Mouse (Mus musculus): ENCODE data around the gene Ube3a. TPM values are rescaled to one million over a fixed set of nuclear protein-coding genes. Genes with fewer than 3 reads are reported as not detected.

Ube3a gene
- polyA plus RNA-seq, 1 experiment from 2014 or later, result 160 TPM

DNA sequence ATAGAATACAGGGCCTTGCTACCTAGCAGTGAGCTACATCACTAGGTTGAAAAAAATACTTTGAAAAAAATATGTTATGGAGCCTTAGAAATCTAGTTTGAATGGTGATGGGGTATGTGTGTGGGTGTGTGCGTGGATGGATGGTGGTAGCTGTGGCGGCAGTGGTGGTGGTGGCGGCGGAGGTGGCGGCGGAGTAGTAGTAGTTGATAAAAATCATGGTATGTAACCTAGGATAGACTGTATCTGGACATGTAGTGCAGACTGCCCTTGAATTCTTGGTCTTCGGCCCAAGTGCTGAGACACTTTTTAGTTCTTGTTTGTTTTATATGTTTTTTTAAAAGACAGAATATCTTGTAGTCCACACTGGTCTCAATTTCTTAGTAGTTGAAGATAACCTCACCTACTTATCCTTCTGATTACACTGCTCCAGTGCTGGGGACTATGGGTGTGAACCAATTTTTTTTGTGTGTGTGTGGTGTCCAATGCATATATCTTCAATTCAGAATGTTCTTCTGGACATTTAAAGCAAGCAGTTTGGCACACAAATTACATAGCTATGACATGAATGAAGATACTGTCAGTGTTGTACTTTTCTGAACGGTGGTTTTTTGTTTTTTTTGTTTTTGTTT, 6.3 kb downstream of the Ube3a start:
- DNase-seq (ENCODE audit: low spot score, missing footprints), result no peak
- Histone ChIP-seq H3K27ac (ENCODE audit: low read depth, low read length) (no peak overlapping the region), H3K36me3 (ENCODE audit: control insufficient read depth, insufficient read depth, low read length) (no peaks in the 10 kb centered on the region), H3K9me3 (ENCODE audit: control insufficient read depth, low read length) (no peaks in the 10 kb centered on the region), H3K27me3 (ENCODE audit: control insufficient read depth, insufficient read depth, low read length) (no peaks in the 10 kb centered on the region), H3K4me2 (no peak overlapping the region), H3K9ac (ENCODE audit: low read length) (no peak overlapping the region), H3K4me1 (ENCODE audit: control insufficient read depth, insufficient read depth, low read length) (peaks cover 6% of the 10 kb centered on the region; the same call in 1 of the 2 replicates), H3K4me3 (ENCODE audit: low read depth, low read length) (no peak overlapping the region)
- WGBS, result 97% methylated on average over 8 of the region's 8 CpGs
- ATAC-seq (ENCODE audit: low FRiP score), result no peak

DNA sequence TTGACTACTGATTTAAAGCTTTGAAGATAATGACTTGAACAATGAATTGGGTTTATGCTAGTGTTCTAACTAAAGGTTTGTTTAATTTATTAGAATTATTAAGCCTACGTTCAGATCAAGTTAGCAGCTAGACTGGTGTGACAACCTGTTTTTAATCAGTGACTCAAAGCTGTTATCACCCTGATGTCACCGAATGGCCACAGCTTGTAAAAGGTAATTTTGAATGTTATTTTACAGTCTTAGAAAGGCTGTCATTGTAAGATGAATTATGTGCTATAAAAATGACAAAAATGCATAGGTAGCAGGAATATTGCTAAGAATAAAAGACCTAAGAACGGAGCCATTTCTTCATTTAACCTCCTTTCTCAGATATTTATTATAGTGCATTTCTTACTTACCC, 14.7 kb downstream of the Ube3a start:
- no peak for ATAC-seq (ENCODE audit: low FRiP score)

DNA sequence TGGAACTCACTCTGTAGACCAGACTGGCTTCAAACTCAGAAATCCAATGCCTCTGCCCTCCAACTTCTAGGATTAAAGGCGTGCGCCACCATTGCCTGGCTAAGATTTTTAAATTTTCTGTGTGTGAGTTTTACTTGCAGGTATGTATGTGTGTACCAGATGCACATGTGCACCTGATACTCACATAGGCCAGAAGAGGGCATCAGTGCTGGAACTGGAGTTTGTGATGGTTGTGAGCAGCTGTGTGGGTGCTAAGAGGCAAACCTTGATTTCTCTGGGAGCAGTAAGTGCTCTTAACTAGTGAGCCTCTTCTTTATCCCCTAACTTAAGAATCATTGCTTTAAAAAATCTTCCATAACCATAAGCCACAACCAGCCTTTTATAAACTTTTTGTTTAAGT, 17.0 kb downstream of the Ube3a start:
- DNase-seq (ENCODE audit: low spot score, missing footprints) (peak; percentile 28), ATAC-seq (ENCODE audit: low FRiP score) (no peak)
- H3K9ac ChIP-seq (ENCODE audit: low read length), result no peak overlapping the region
- 95% methylated on average over 2 of the region's 2 CpGs for WGBS
- H3K4me2 ChIP-seq, result no peak overlapping the region
- H3K4me3 ChIP-seq (ENCODE audit: low read depth, low read length), result no peak overlapping the region
- H3K4me1 ChIP-seq (ENCODE audit: control insufficient read depth, insufficient read depth, low read length), result no peaks in the 10 kb centered on the region
- H3K9me3 ChIP-seq (ENCODE audit: control insufficient read depth, low read length), result no peaks in the 10 kb centered on the region
- no peaks in the 10 kb centered on the region; the same call in 1 of the 2 replicates for H3K36me3 ChIP-seq (ENCODE audit: control insufficient read depth, insufficient read depth, low read length)
- no peaks in the 10 kb centered on the region for H3K27me3 ChIP-seq (ENCODE audit: control insufficient read depth, insufficient read depth, low read length)
- H3K27ac ChIP-seq (ENCODE audit: low read depth, low read length), result no peak overlapping the region

More for the DNA sequence above, 14.7 kb downstream of the Ube3a start:
- 86% methylated on average over 3 of the region's 3 CpGs for WGBS
- no peaks in the 10 kb centered on the region for H3K9me3 ChIP-seq (ENCODE audit: control insufficient read depth, low read length)
- H3K4me2 ChIP-seq, result no peak overlapping the region
- no peaks in the 10 kb centered on the region; the same call in 1 of the 2 replicates for H3K36me3 ChIP-seq (ENCODE audit: control insufficient read depth, insufficient read depth, low read length)
- H3K4me3 ChIP-seq (ENCODE audit: low read depth, low read length), result no peak overlapping the region
- no peak overlapping the region for H3K9ac ChIP-seq (ENCODE audit: low read length)
- H3K27me3 ChIP-seq (ENCODE audit: control insufficient read depth, insufficient read depth, low read length), result no peaks in the 10 kb centered on the region
- H3K27ac ChIP-seq (ENCODE audit: low read depth, low read length), result no peak overlapping the region
- peak; percentile 75 for DNase-seq (ENCODE audit: low spot score, missing footprints)
- H3K4me1 ChIP-seq (ENCODE audit: control insufficient read depth, insufficient read depth, low read length), result no peaks in the 10 kb centered on the region

DNA sequence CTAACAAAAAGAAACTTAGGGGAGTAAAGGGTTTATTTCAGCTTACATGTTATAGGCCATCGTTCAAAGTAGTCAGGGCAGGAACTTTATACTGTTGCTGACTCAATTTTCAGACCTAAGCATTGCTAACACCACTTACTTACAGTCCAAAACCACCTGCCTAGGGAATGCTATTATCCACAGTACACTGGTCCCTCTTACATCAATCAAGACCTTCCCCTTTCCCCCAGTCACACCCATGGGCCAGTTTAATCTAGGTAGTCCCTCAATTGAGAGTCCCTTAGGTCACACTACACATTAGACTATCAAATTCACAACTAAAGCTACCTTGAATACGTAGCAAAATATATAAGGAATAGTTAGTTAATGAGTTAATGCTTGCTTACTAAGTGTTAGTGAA, 24.8 kb downstream of the Ube3a start:
- WGBS, result 95% methylated on average over 2 of the region's 2 CpGs
- H3K4me3 ChIP-seq (ENCODE audit: low read depth, low read length), result no peak overlapping the region
- peaks cover 7% of the 10 kb centered on the region; the same call in 1 of the 2 replicates for H3K36me3 ChIP-seq (ENCODE audit: control insufficient read depth, insufficient read depth, low read length)
- H3K9ac ChIP-seq (ENCODE audit: low read length), result no peak overlapping the region
- H3K9me3 ChIP-seq (ENCODE audit: control insufficient read depth, low read length), result peaks cover 4% of the 10 kb centered on the region; the same call in 1 of the 2 replicates
- no peaks in the 10 kb centered on the region for H3K27me3 ChIP-seq (ENCODE audit: control insufficient read depth, insufficient read depth, low read length)
- no peaks in the 10 kb centered on the region for H3K4me1 ChIP-seq (ENCODE audit: control insufficient read depth, insufficient read depth, low read length)
- H3K27ac ChIP-seq (ENCODE audit: low read depth, low read length), result no peak overlapping the region
- peak; percentile 81 for DNase-seq (ENCODE audit: low spot score, missing footprints)
- no peak for ATAC-seq (ENCODE audit: low FRiP score)
- no peak overlapping the region for H3K4me2 ChIP-seq

DNA sequence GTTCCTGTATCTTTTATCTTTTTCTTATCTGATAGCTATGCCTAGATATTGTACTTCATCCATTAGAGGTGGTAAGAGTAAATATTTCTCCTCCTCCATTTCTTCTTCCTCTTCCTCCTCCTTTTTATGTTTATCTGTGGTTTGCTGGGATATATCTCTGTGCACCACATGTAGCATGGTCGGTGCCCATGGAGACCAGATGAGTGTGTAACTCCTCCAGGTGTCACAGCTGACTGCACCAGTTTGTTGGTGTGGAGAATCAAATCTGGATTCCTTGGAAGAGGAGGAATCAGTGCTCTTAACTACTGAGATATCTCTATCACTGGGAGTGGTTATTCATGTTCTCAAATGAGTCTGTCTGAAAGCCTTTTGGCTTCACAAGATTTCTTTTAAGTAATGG, 37.0 kb downstream of the Ube3a start:
- Histone ChIP-seq H3K4me1 (ENCODE audit: control insufficient read depth, insufficient read depth, low read length) (no peaks in the 10 kb centered on the region), H3K27me3 (ENCODE audit: control insufficient read depth, insufficient read depth, low read length) (no peaks in the 10 kb centered on the region), H3K4me3 (ENCODE audit: low read depth, low read length) (no peak overlapping the region), H3K9me3 (ENCODE audit: control insufficient read depth, low read length) (no peaks in the 10 kb centered on the region), H3K4me2 (no peak overlapping the region), H3K27ac (ENCODE audit: low read depth, low read length) (no peak overlapping the region), H3K36me3 (ENCODE audit: control insufficient read depth, insufficient read depth, low read length) (no peaks in the 10 kb centered on the region), H3K9ac (ENCODE audit: low read length) (no peak overlapping the region)
- ATAC-seq (ENCODE audit: low FRiP score), result no peak
- DNase-seq (ENCODE audit: low spot score, missing footprints), result no peak
- WGBS, result 86% methylated on average over 1 of the region's 1 CpGs

DNA sequence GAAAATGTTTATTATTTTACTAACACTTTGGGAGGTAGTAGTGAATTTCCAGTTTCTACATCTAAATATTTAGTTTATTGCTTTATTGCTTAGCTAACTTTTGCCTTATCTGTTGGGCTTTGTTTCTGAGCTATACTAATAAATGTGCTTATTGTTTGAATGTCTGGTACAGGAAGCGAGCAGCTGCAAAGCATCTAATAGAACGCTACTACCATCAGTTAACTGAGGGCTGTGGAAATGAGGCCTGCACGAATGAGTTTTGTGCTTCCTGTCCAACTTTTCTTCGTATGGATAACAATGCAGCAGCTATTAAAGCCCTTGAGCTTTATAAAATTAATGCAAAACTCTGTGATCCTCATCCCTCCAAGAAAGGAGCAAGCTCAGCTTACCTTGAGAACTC, 43.2 kb downstream of the Ube3a start:
- H3K4me1 ChIP-seq (ENCODE audit: control insufficient read depth, insufficient read depth, low read length), result no peaks in the 10 kb centered on the region
- no peaks in the 10 kb centered on the region for H3K9me3 ChIP-seq (ENCODE audit: control insufficient read depth, low read length)
- no peaks in the 10 kb centered on the region for H3K27me3 ChIP-seq (ENCODE audit: control insufficient read depth, insufficient read depth, low read length)
- no peak overlapping the region for H3K4me3 ChIP-seq (ENCODE audit: low read depth, low read length)
- DNase-seq (ENCODE audit: low spot score, missing footprints) (no peak), ATAC-seq (ENCODE audit: low FRiP score) (no peak)
- 92% methylated on average over 4 of the region's 4 CpGs for WGBS
- no peak overlapping the region for H3K9ac ChIP-seq (ENCODE audit: low read length)
- no peaks in the 10 kb centered on the region for H3K36me3 ChIP-seq (ENCODE audit: control insufficient read depth, insufficient read depth, low read length)
- no peak overlapping the region for H3K4me2 ChIP-seq
- no peak overlapping the region for H3K27ac ChIP-seq (ENCODE audit: low read depth, low read length)

DNA sequence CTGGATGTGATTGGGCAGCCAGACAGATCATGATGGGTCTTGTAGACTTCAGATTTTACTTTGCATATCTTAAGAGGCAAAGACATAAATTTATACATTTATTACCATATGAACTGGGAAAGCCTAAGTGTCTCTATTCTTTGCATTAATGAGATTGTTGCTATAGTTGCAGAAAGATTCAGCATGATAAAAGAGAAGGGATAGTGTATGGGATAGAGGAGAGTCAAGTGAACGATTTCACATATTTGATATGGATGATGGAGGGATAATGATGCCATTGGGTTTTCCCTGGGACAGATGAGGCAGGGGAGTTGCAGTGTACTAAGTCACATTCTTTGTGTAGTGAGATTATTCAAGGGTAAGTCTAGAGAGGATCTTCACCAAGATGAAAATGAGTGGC, 84.0 kb downstream of the Ube3a start:
- Histone ChIP-seq H3K9me3 (ENCODE audit: control insufficient read depth, low read length) (no peaks in the 10 kb centered on the region), H3K4me1 (ENCODE audit: control insufficient read depth, insufficient read depth, low read length) (no peaks in the 10 kb centered on the region), H3K9ac (ENCODE audit: low read length) (no peak overlapping the region), H3K4me2 (no peak overlapping the region), H3K4me3 (ENCODE audit: low read depth, low read length) (no peak overlapping the region), H3K36me3 (ENCODE audit: control insufficient read depth, insufficient read depth, low read length) (peaks cover 2% of the 10 kb centered on the region; the same call in 1 of the 2 replicates), H3K27ac (ENCODE audit: low read depth, low read length) (no peak overlapping the region), H3K27me3 (ENCODE audit: control insufficient read depth, insufficient read depth, low read length) (no peaks in the 10 kb centered on the region)
- DNase-seq (ENCODE audit: low spot score, missing footprints), result peak; percentile 83
- ATAC-seq (ENCODE audit: low FRiP score), result no peak
- 77% methylated on average over 1 of the region's 1 CpGs for WGBS

DNA sequence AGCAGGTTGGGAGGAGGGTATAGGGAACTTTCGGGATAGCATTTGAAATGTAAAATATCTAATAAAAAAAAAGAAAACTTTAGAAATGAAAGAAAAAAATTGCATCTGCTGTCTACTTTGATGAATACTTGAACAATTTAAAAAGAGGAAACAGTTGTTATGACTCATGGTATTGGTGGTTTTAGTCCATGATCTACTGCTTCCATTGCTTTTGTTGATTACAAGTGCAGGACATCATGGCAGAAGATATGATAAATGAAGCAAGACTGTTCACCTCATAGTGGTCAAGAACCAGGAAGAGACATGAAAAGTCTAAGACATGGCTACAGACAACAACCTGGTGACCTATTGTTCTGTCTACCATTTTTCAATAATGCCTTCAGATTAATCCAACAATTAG, 94.2 kb downstream of the Ube3a start:
- no peaks in the 10 kb centered on the region for H3K27me3 ChIP-seq (ENCODE audit: control insufficient read depth, insufficient read depth, low read length)
- no peaks in the 10 kb centered on the region for H3K9me3 ChIP-seq (ENCODE audit: control insufficient read depth, low read length)
- no peak overlapping the region for H3K27ac ChIP-seq (ENCODE audit: low read depth, low read length)
- H3K4me2 ChIP-seq, result no peak overlapping the region
- ATAC-seq (ENCODE audit: low FRiP score), result no peak
- no peaks in the 10 kb centered on the region for H3K36me3 ChIP-seq (ENCODE audit: control insufficient read depth, insufficient read depth, low read length)
- no peak overlapping the region for H3K4me3 ChIP-seq (ENCODE audit: low read depth, low read length)
- no peak for DNase-seq (ENCODE audit: low spot score, missing footprints)
- 93% methylated on average over 1 of the region's 1 CpGs for WGBS
- H3K9ac ChIP-seq (ENCODE audit: low read length), result no peak overlapping the region
- H3K4me1 ChIP-seq (ENCODE audit: control insufficient read depth, insufficient read depth, low read length), result no peaks in the 10 kb centered on the region

All from midbrain, embryonic 11.5 days (tissue).